ENCODE assay signal across 20 mouse cellular contexts in genomic region chr17:64123732-64124131, GRCm38 (mm10).
DNase-seq lines count a peak whose midpoint lies in the region; ATAC-seq lines count a peak whose summit lies in the region.
"Had no signal": no experiment of that assay in that cellular context is flagged by ENCODE, and none has a peak within 500 bp of the region (broad histone marks: within the 10 kb centered on the region; RNA-seq: fewer than 3 reads in every experiment).

No protein-coding gene starts in this region.

- H3K9ac ChIP-seq in heart, embryonic 13.5 days: no peak overlapping the region
- H3K9ac ChIP-seq: forebrain, embryonic 12.5 days; hindbrain, embryonic 14.5 days; limb, embryonic 15.5 days; lung, embryonic 15.5 days; midbrain, embryonic 12.5 days had no signal

- WGBS in heart, embryonic 10.5 days: 74% methylated on average over 3 of the region's 3 CpGs
- WGBS in heart, embryonic 13.5 days: 46% methylated on average over 3 of the region's 3 CpGs
- 94% methylated on average over 3 of the region's 3 CpGs for WGBS in limb, embryonic 10.5 days

- H3K4me2 ChIP-seq in heart, embryonic 13.5 days: no peak overlapping the region
- H3K4me2 ChIP-seq: forebrain, embryonic 12.5 days; hindbrain, embryonic 14.5 days; limb, embryonic 15.5 days; lung, embryonic 15.5 days; midbrain, embryonic 12.5 days had no signal

- ATAC-seq in heart, embryonic 13.5 days (ENCODE audit: extremely low read depth, insufficient number of reproducible peaks, low FRiP score, low TSS enrichment): no peak
- ATAC-seq: intestine, embryonic 16.5 days had no signal

- H3K4me3 ChIP-seq in heart, embryonic 10.5 days: no peak overlapping the region
- no peak overlapping the region for H3K4me3 ChIP-seq in heart, embryonic 13.5 days
- H3K4me3 ChIP-seq in limb, embryonic 10.5 days: no peak overlapping the region
- H3K4me3 ChIP-seq: forebrain, embryonic 12.5 days; limb, embryonic 15.5 days; lung, embryonic 15.5 days; midbrain, embryonic 12.5 days had no signal

- no peaks in the 10 kb centered on the region for H3K36me3 ChIP-seq in heart, embryonic 10.5 days
- H3K36me3 ChIP-seq in heart, embryonic 13.5 days: no peaks in the 10 kb centered on the region
- no peaks in the 10 kb centered on the region for H3K36me3 ChIP-seq in limb, embryonic 10.5 days
- H3K36me3 ChIP-seq: forebrain, embryonic 12.5 days; limb, embryonic 15.5 days; lung, embryonic 15.5 days; midbrain, embryonic 12.5 days had no signal

- H3K4me1 ChIP-seq in heart, embryonic 10.5 days: no peaks in the 10 kb centered on the region
- H3K4me1 ChIP-seq in heart, embryonic 13.5 days: peaks cover 10% of the 10 kb centered on the region
- 0 out of 2 replicates have a peak, but pooled peaks cover 5% of the 10 kb centered on the region for H3K4me1 ChIP-seq in limb, embryonic 10.5 days
- H3K4me1 ChIP-seq: forebrain, embryonic 12.5 days; midbrain, embryonic 12.5 days had no signal

- no peak overlapping the region for H3K27ac ChIP-seq in heart, embryonic 10.5 days
- peak overlapping the region; percentile 75 for H3K27ac ChIP-seq in heart, embryonic 13.5 days (replicated peaks)
- no peak overlapping the region for H3K27ac ChIP-seq in limb, embryonic 10.5 days
- H3K27ac ChIP-seq: forebrain, embryonic 12.5 days; hindbrain, embryonic 14.5 days; limb, embryonic 15.5 days; lung, embryonic 15.5 days; midbrain, embryonic 12.5 days had no signal

- H3K9me3 ChIP-seq in heart, embryonic 10.5 days: no peaks in the 10 kb centered on the region
- H3K9me3 ChIP-seq in heart, embryonic 13.5 days: no peaks in the 10 kb centered on the region
- no peaks in the 10 kb centered on the region for H3K9me3 ChIP-seq in limb, embryonic 10.5 days (replicated peaks)
- H3K9me3 ChIP-seq: forebrain, embryonic 12.5 days; limb, embryonic 15.5 days; lung, embryonic 15.5 days; midbrain, embryonic 12.5 days had no signal

- peak; percentile 94 for DNase-seq in heart, adult 11 months
- no peak for DNase-seq in heart, embryonic 10.5 days (ENCODE audit: low spot score)
- peak; percentile 35 for DNase-seq in 3T3-L1 (ENCODE audit: low read depth, low spot score)
- DNase-seq in limb, embryonic 10.5 days (ENCODE audit: low spot score): peak; percentile 19
- no peak for DNase-seq in embryo, embryonic 10 days (ENCODE audit: low spot score)
- no peak for DNase-seq in layer of hippocampus, adult 9-11 months
- DNase-seq in cerebellum, adult 9-11 months: no peak
- DNase-seq: B cell, adult 2 months; cerebellum, adult 11-12 months; embryo, embryonic 11 days; kidney, postnatal 10 days; right cerebral cortex, adult 18-20 months; thymus, postnatal 36 days had no signal

- H3K27me3 ChIP-seq in heart, embryonic 10.5 days (ENCODE audit: insufficient read depth, poor library complexity, severe bottlenecking): no peaks in the 10 kb centered on the region
- H3K27me3 ChIP-seq in heart, embryonic 13.5 days (replicated peaks): no peaks in the 10 kb centered on the region
- no peaks in the 10 kb centered on the region for H3K27me3 ChIP-seq in limb, embryonic 10.5 days (ENCODE audit: low read depth, poor library complexity, severe bottlenecking)
- H3K27me3 ChIP-seq: forebrain, embryonic 12.5 days; limb, embryonic 15.5 days; lung, embryonic 15.5 days; midbrain, embryonic 12.5 days had no signal

Comparison
In these comparisons a context has a peak if more than half of its experiments do, and no peak if none do; other contexts are left out.
1. DNase-seq: peak in heart, adult 11 months (single experiment), 3T3-L1 (single experiment) and limb, embryonic 10.5 days (single experiment); none in heart, embryonic 10.5 days (single experiment), embryo, embryonic 10 days (single experiment), layer of hippocampus, adult 9-11 months (single experiment) and cerebellum, adult 9-11 months (single experiment).